Mouse (Mus musculus) myocyte (in vitro differentiated cells): ENCODE data around the gene Eps8.

Experiments used
- MAX ChIP-seq: IDR thresholded peaks from one replicate; pipeline ENCODE4 v1.6.1; 2011; ENCODE audit warnings: low read depth, mild to moderate bottlenecking, control low read depth
- POLR2A ChIP-seq: IDR thresholded peaks from one replicate; pipeline ENCODE4 v1.6.1; 2011; ENCODE audit warnings: low read depth, mild to moderate bottlenecking, control low read depth, moderate library complexity; ENCODE audit not compliant: insufficient read length
- POLR2AphosphoS2 ChIP-seq: IDR thresholded peaks from one replicate; pipeline ENCODE4 v1.6.1; 2011; ENCODE audit warnings: low read depth, control low read depth; ENCODE audit not compliant: insufficient read length
- USF1 ChIP-seq: IDR thresholded peaks from one replicate; pipeline ENCODE4 v1.6.1; 2011; ENCODE audit warnings: low read depth, mild to moderate bottlenecking, control low read depth, moderate library complexity

GRCm38 (mm10) chr6:137597442-137598058 is 57.1 kb downstream of the Eps8 start:
- TF ChIP-seq MAX (no peak), POLR2A (no peak), POLR2AphosphoS2 (no peak), USF1 (no peak)
